Mouse (Mus musculus) stomach, embryonic 14.5 days (tissue): ENCODE results near the gene Nr1d1. TPM values are rescaled to one million over a fixed set of nuclear protein-coding genes. Genes with fewer than 3 reads are reported as not detected.
"Not testable (repeated sequence)": the region's sequence is repeated elsewhere in the genome, so short reads cannot be mapped to it uniquely, and the experiment has no call there.

Experiments used
- ATAC-seq: fragments of 200-750 bp; cut with Nextera tagmentation; 2 replicates; pipeline ENCODE4 v1.8.0; 2017; ENCODE audit warnings: low read depth, moderate TSS enrichment; ENCODE audit not compliant: insufficient number of reproducible peaks, insufficient read depth, low FRiP score
- H3K27ac ChIP-seq: fragments of 300-500 bp; sonication (generic); 2 replicates; pipeline ENCODE4 v1.5.1; 2014; ENCODE audit warnings: mild to moderate bottlenecking, low read length, moderate library complexity, mixed read lengths
- H3K27me3 ChIP-seq: fragments of 300-500 bp; sonication (generic); 2 replicates; pipeline ENCODE4 v1.6.1; 2014; ENCODE audit warnings: low read length, control low read depth, mixed read lengths; ENCODE audit not compliant: control insufficient read depth, insufficient read depth
- H3K36me3 ChIP-seq: fragments of 300-500 bp; sonication (generic); 2 replicates; pipeline ENCODE4 v1.6.1; 2014; ENCODE audit warnings: mild to moderate bottlenecking, control low read depth, low read length, moderate library complexity, mixed read lengths; ENCODE audit not compliant: control insufficient read depth, insufficient read depth
- H3K4me1 ChIP-seq: fragments of 300-500 bp; sonication (generic); 2 replicates; pipeline ENCODE4 v1.6.1; 2014; ENCODE audit warnings: low read length, control low read depth, mixed read lengths; ENCODE audit not compliant: control insufficient read depth, insufficient read depth
- H3K4me2 ChIP-seq: fragments of 300-500 bp; sonication (generic); replicated peaks from 2 replicates; pipeline ENCODE4 v1.6.1; 2014; ENCODE audit warnings: low read depth, low read length, control low read depth
- H3K4me3 ChIP-seq: fragments of 300-500 bp; sonication (generic); 2 replicates; pipeline ENCODE4 v1.5.1; 2014; ENCODE audit warnings: low read depth, low read length, control low read depth
- H3K9ac ChIP-seq: fragments of 300-500 bp; sonication (generic); replicated peaks from 2 replicates; pipeline ENCODE4 v1.6.1; 2014; ENCODE audit warnings: low read depth, mild to moderate bottlenecking, control low read depth, low read length, moderate library complexity, mixed read lengths
- H3K9me3 ChIP-seq: fragments of 300-500 bp; sonication (generic); 2 replicates; pipeline ENCODE4 v1.6.1; 2016; ENCODE audit warnings: low read depth, low read length, control low read depth; ENCODE audit not compliant: control insufficient read depth
- WGBS: fragments of 180-500 bp; shearing (Covaris S2); extraction: QIAGEN DNeasy Blood & Tissue Kit; methylation state at CpG from one replicate; pipeline ENCODE4 v1.1.7; 2014; 5-methylcytosine and 5-hydroxymethylcytosine counted together
- polyA plus RNA-seq: library from polyadenylated mRNA; unstranded; fragments of >200 nt; fragmentation: Nextera tagmentation; extraction: Ambion mirVana; gene quantifications from 2 replicates; pipeline ENCODE4 v1.2.1, GENCODE M21; 2014

The Nr1d1 gene
- polyA plus RNA-seq, 1 experiment from 2014 or later: 1.7 TPM

- under 1% methylated on average over 73 of the region's 86 CpGs for WGBS
- Histone ChIP-seq H3K9ac (peak overlapping the region; percentile 89), H3K9me3 (no peaks in the 10 kb centered on the region), H3K36me3 (no peaks in the 10 kb centered on the region), H3K4me1 (peaks cover 52% of the 10 kb centered on the region), H3K27ac (peak overlapping the region; percentile 97), H3K4me3 (peak overlapping the region; percentile 97), H3K27me3 (no peaks in the 10 kb centered on the region), H3K4me2 (peak overlapping the region; percentile 84)
- peak; percentile 74 for ATAC-seq
Observed at GRCm38 (mm10) chr11:98741622-98742396, 33.3 kb downstream of the Nr1d1 start.

- ATAC-seq: no peak
- Histone ChIP-seq H3K9me3 (no peaks in the 10 kb centered on the region), H3K9ac (peak overlapping the region; percentile 89), H3K4me1 (peaks cover 46% of the 10 kb centered on the region), H3K36me3 (no peaks in the 10 kb centered on the region), H3K4me3 (peak overlapping the region; percentile 97), H3K27me3 (no peaks in the 10 kb centered on the region), H3K4me2 (peak overlapping the region; percentile 84), H3K27ac (peak overlapping the region; percentile 97)
- under 1% methylated on average over 17 of the region's 17 CpGs for WGBS
Observed at GRCm38 (mm10) chr11:98741051-98741620, 34.0 kb downstream of the Nr1d1 start.

GRCm38 (mm10) chr11:98740393-98741050, 34.6 kb downstream of the Nr1d1 start, which contains the start of gene Thra:
Thra (plus strand) TSS chr11:98740638.
- H3K9ac ChIP-seq: peak within 1 kb of the TSS; percentile 89
- H3K36me3 ChIP-seq: no peaks in the 10 kb centered on the region
- H3K27me3 ChIP-seq: no peaks in the 10 kb centered on the region
- H3K4me1 ChIP-seq: peaks cover 40% of the 10 kb centered on the region
- H3K9me3 ChIP-seq: no peaks in the 10 kb centered on the region
- peak within 1 kb of the TSS; percentile 97 for H3K4me3 ChIP-seq
- WGBS: under 1% methylated on average over 22 of the region's 22 CpGs
- ATAC-seq: peak; percentile 78
- peak within 1 kb of the TSS; percentile 84 for H3K4me2 ChIP-seq
- peak within 1 kb of the TSS; percentile 97 for H3K27ac ChIP-seq

- H3K4me2 ChIP-seq: peak overlapping the region; percentile 84
- no peaks in the 10 kb centered on the region for H3K36me3 ChIP-seq
- H3K9ac ChIP-seq: 0 out of 2 replicates have a peak overlapping the region, but pooled peaks have one; percentile 21
- WGBS: 10% methylated on average over 8 of the region's 8 CpGs
- H3K4me1 ChIP-seq: peaks cover 34% of the 10 kb centered on the region
- no peaks in the 10 kb centered on the region for H3K9me3 ChIP-seq
- H3K27me3 ChIP-seq: no peaks in the 10 kb centered on the region
- peak overlapping the region; percentile 97 for H3K27ac ChIP-seq
- peak overlapping the region; percentile 97 for H3K4me3 ChIP-seq
- ATAC-seq: peak; percentile 11; the same call in 1 of the 2 replicates
Observed at GRCm38 (mm10) chr11:98740026-98740392, 35.1 kb downstream of the Nr1d1 start.

GRCm38 (mm10) chr11:98738925-98739324, 36.2 kb downstream of the Nr1d1 start:
- no peaks in the 10 kb centered on the region for H3K36me3 ChIP-seq
- H3K9me3 ChIP-seq: peaks cover 5% of the 10 kb centered on the region; the same call in 1 of the 2 replicates
- no peak overlapping the region for H3K9ac ChIP-seq
- H3K4me2 ChIP-seq: no peak overlapping the region
- H3K27me3 ChIP-seq: no peaks in the 10 kb centered on the region
- H3K4me1 ChIP-seq: peaks cover 24% of the 10 kb centered on the region
- no peak overlapping the region for H3K4me3 ChIP-seq
- no peak for ATAC-seq
- H3K27ac ChIP-seq: no peak overlapping the region
- 75% methylated on average over 8 of the region's 9 CpGs for WGBS

GRCm38 (mm10) chr11:98738428-98738911, 36.7 kb downstream of the Nr1d1 start:
- 47% methylated on average over 4 of the region's 4 CpGs for WGBS
- Histone ChIP-seq H3K9me3 (peaks cover 5% of the 10 kb centered on the region; the same call in 1 of the 2 replicates), H3K36me3 (no peaks in the 10 kb centered on the region), H3K9ac (no peak overlapping the region), H3K4me2 (no peak overlapping the region), H3K27ac (no peak overlapping the region), H3K27me3 (no peaks in the 10 kb centered on the region), H3K4me3 (no peak overlapping the region), H3K4me1 (peaks cover 19% of the 10 kb centered on the region)
- no peak for ATAC-seq

GRCm38 (mm10) chr11:98737220-98737619, 37.9 kb downstream of the Nr1d1 start:
- not testable (repeated sequence) for H3K9me3 ChIP-seq, H3K36me3 ChIP-seq, H3K27ac ChIP-seq, H3K9ac ChIP-seq, H3K4me2 ChIP-seq, H3K4me3 ChIP-seq, ATAC-seq, H3K27me3 ChIP-seq
- H3K4me1 ChIP-seq: peaks cover 11% of the 10 kb centered on the region; the same call in 1 of the 2 replicates
- 78% methylated on average over 2 of the region's 2 CpGs for WGBS

GRCm38 (mm10) chr11:98736176-98736575, 39.0 kb downstream of the Nr1d1 start:
- WGBS: 82% methylated on average over 1 of the region's 1 CpGs
- no peak for ATAC-seq

More at GRCm38 (mm10) chr11:98736176-98736575, 39.0 kb downstream of the Nr1d1 start:
- Histone ChIP-seq H3K9ac (no peak overlapping the region), H3K27me3 (no peaks in the 10 kb centered on the region), H3K9me3 (peaks cover 5% of the 10 kb centered on the region; the same call in 1 of the 2 replicates), H3K4me3 (no peak overlapping the region), H3K27ac (no peak overlapping the region), H3K4me1 (peaks cover 10% of the 10 kb centered on the region; the same call in 1 of the 2 replicates), H3K4me2 (no peak overlapping the region), H3K36me3 (no peaks in the 10 kb centered on the region)
